Mouse (Mus musculus) intestine, postnatal 0 days (tissue): ENCODE measurements around the gene Cd82. TPM values are rescaled to one million over a fixed set of nuclear protein-coding genes. Genes with fewer than 3 reads are reported as not detected.

Experiments
- ATAC-seq: fragments of 200-750 bp; cut with Nextera tagmentation; 2 replicates; pipeline ENCODE4 v1.8.0; 2017; ENCODE audit warnings: mild to moderate bottlenecking, moderate TSS enrichment, moderate library complexity
- H3K27ac ChIP-seq: fragments of 300-500 bp; sonication (generic); 2 replicates; pipeline ENCODE4 v1.5.1; 2014; ENCODE audit warnings: mild to moderate bottlenecking, low read depth, low read length, moderate library complexity
- H3K27me3 ChIP-seq: fragments of 300-500 bp; sonication (generic); replicated peaks from 2 replicates; pipeline ENCODE4 v1.6.1; 2014; ENCODE audit warnings: low read length, mixed read lengths; ENCODE audit not compliant: control insufficient read depth, insufficient read depth
- H3K36me3 ChIP-seq: fragments of 300-500 bp; sonication (generic); 2 replicates; pipeline ENCODE4 v1.6.1; 2014; ENCODE audit warnings: mild to moderate bottlenecking, moderate library complexity; ENCODE audit not compliant: control insufficient read depth, insufficient read depth
- H3K4me1 ChIP-seq: fragments of 300-500 bp; sonication (generic); replicated peaks from 2 replicates; pipeline ENCODE4 v1.6.1; 2014; ENCODE audit warnings: antibody characterized with exemption, low read length, mixed read lengths; ENCODE audit not compliant: control insufficient read depth, insufficient read depth
- H3K4me2 ChIP-seq: fragments of 300-500 bp; sonication (generic); replicated peaks from 2 replicates; pipeline ENCODE4 v1.6.1; 2014; ENCODE audit warnings: low read depth, mild to moderate bottlenecking, moderate library complexity
- H3K4me3 ChIP-seq: fragments of 300-500 bp; sonication (generic); 2 replicates; pipeline ENCODE4 v1.5.1; 2014; ENCODE audit warnings: low read depth, low read length
- H3K9ac ChIP-seq: fragments of 300-500 bp; sonication (generic); 2 replicates; pipeline ENCODE4 v1.6.1; 2014; ENCODE audit warnings: mild to moderate bottlenecking, low read depth, low read length
- H3K9me3 ChIP-seq: fragments of 300-500 bp; sonication (generic); 2 replicates; pipeline ENCODE4 v1.6.1; 2016; ENCODE audit warnings: mixed run types; ENCODE audit not compliant: control insufficient read depth
- CTCF ChIP-seq: sonication (generic); IDR thresholded peaks from 2 replicates; pipeline ENCODE4 v1.5.1; 2016; ENCODE audit warnings: low read depth, mild to moderate bottlenecking, control low read depth, antibody characterized with exemption, moderate library complexity
- WGBS: fragments of 180-500 bp; shearing (Covaris S2); extraction: QIAGEN DNeasy Blood & Tissue Kit; methylation state at CpG from one replicate; pipeline ENCODE4 v1.1.7; 2014; 5-methylcytosine and 5-hydroxymethylcytosine counted together
- polyA plus RNA-seq: library from polyadenylated mRNA; unstranded; fragments of >200 nt; fragmentation: Nextera tagmentation; extraction: Ambion mirVana; gene quantifications from 2 replicates; pipeline ENCODE4 v1.2.1, GENCODE M21; 2015

Gene Cd82
- polyA plus RNA-seq, 1 experiment from 2014 or later, result 184 TPM

DNA sequence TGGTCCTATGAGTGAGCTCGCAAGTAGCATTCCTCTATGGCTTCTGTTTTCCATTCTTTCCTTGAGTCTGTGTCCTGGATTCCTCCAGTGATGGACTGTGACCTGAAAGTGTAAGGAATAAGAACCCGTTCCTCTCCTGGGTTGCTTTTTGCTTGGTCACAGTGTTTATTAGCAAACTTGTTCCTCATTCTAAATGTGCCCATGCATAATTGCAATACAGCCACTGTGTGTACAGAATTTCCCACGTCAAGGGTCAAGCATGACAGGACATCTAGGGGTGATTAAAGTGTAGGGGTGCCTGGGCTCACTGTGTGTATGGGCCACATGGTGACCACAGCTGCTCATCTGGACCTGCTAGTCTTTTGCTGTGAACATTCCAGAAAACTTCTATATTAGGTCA, 28.0 kb downstream of the Cd82 start:
- no peak for ATAC-seq
- Histone ChIP-seq H3K27me3 (no peaks in the 10 kb centered on the region), H3K9ac (no peak overlapping the region), H3K9me3 (no peaks in the 10 kb centered on the region), H3K4me2 (no peak overlapping the region), H3K4me1 (peaks cover 18% of the 10 kb centered on the region), H3K36me3 (peaks cover 16% of the 10 kb centered on the region; the same call in 1 of the 2 replicates), H3K4me3 (no peak overlapping the region), H3K27ac (peak overlapping the region; percentile 41)
- WGBS, result 85% methylated on average over 3 of the region's 3 CpGs
- TF ChIP-seq CTCF, result no peak

DNA sequence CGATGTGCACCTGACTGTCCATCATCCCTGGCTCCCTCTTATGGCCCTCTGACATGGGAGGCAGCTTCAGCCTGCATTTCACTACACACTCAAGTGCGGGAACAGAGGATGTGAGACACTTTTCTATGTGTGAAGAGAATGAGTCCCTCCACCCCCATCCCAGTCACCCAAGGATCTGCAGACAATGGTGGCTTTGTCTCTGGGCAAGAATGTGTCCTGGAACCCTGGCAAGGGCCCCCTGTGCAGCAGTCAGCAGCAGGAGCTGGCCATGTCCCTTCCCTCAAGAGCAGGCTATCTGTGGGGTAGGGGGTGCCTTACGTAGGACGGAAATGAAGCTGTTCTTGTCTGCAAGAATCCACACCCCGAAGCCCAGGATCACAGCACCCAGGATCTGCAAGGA, 29.4 kb downstream of the Cd82 start:
- peaks cover 29% of the 10 kb centered on the region for H3K36me3 ChIP-seq
- no peak for TF ChIP-seq CTCF
- no peaks in the 10 kb centered on the region for H3K9me3 ChIP-seq
- H3K4me3 ChIP-seq, result no peak overlapping the region
- H3K9ac ChIP-seq, result no peak overlapping the region
- WGBS, result 76% methylated on average over 5 of the region's 5 CpGs
- no peaks in the 10 kb centered on the region for H3K27me3 ChIP-seq
- H3K27ac ChIP-seq, result peak overlapping the region; percentile 92
- H3K4me1 ChIP-seq, result peaks cover 17% of the 10 kb centered on the region
- no peak overlapping the region for H3K4me2 ChIP-seq
- ATAC-seq, result no peak

DNA sequence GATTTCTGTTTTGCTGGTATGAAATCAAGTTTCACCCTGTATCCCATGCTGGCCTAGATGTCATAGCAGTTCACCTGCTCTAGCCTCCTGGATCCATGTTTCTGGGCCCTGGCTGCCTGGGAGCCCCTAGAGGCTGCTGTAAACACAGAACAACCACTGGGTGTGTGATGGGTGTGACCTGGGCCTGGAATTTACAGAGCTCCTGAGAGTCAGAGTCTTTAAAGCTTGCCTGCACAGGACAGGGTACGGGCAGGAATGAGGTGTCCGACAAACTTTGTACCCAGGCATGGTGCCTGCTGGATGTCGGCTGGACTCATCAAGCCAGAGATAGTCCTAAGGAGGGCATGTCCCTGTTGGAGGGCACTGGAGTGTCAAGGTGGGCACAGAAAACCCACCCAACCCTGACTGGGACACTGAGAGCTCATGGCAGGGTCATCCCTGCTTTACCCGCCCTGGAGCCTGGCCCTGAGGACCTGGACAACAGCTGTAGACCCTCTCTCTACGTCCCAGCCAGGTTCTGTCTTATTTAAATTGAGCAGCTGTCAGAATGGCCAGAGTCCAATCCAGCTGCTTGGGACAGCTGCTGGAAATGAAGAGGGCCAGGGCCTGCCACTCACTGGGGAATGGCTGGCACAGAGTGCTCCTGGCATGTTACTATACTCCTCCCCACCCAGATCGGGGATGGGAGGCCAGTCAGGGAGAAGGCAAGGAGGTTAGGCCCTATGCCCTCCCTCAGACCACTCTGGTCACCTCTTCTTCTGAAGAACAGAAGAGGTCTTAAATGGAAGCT, 30.1 kb downstream of the Cd82 start:
- no peaks in the 10 kb centered on the region for H3K27me3 ChIP-seq
- ATAC-seq, result peak; percentile 74
- H3K9ac ChIP-seq, result no peak overlapping the region
- H3K4me3 ChIP-seq, result no peak overlapping the region
- H3K27ac ChIP-seq, result peak overlapping the region; percentile 92
- WGBS, result 43% methylated on average over 6 of the region's 6 CpGs
- H3K4me2 ChIP-seq, result peak overlapping the region; percentile 27; the same call in 1 of the 2 replicates
- peaks cover 37% of the 10 kb centered on the region for H3K36me3 ChIP-seq
- H3K4me1 ChIP-seq, result peaks cover 17% of the 10 kb centered on the region
- no peaks in the 10 kb centered on the region for H3K9me3 ChIP-seq
- peak; percentile 52 for TF ChIP-seq CTCF

DNA sequence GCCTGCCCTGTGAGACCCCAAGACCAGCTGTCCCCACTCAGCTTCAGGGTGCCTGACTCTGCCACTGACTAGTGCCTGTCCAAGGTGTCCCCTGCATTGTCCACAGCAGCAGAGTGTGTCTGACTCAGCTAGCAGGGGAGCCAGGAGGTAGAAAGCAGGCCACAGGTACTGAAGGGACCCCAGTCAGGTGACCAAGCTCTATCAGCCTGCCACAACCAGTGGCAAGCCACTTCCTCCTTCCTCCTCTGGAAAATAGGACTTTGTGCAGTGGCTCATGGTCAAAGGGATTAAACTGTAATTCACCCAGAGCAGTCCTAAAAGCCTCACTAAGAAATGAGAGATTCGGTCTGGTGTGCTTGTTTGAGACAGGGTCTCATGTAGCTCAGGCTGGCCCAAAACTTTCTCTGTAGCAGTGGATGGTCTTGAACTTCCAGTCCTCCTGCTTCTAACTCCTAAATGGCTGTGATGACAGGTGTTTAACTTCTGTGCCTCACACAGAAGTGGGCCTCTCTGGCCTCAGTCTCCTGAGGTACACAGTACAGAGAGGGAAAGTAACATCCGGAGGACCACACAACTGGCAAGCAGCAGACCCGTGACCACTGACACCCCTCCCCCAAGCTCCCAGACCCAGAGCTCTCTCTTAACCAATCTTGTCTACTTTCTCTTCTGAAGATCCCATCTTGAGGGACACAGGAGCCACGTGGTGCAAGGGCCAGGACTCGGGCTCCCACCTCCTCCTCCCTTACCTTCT, 31.2 kb downstream of the Cd82 start:
- no peak overlapping the region for H3K9ac ChIP-seq
- no peak overlapping the region for H3K4me3 ChIP-seq
- no peaks in the 10 kb centered on the region for H3K27me3 ChIP-seq
- ATAC-seq, result peak; percentile 85
- H3K27ac ChIP-seq, result peak overlapping the region; percentile 92
- no peak overlapping the region for H3K4me2 ChIP-seq
- WGBS, result 23% methylated on average over 5 of the region's 5 CpGs
- no peaks in the 10 kb centered on the region for H3K9me3 ChIP-seq
- TF ChIP-seq CTCF, result no peak
- peaks cover 17% of the 10 kb centered on the region for H3K4me1 ChIP-seq
- peaks cover 34% of the 10 kb centered on the region for H3K36me3 ChIP-seq

DNA sequence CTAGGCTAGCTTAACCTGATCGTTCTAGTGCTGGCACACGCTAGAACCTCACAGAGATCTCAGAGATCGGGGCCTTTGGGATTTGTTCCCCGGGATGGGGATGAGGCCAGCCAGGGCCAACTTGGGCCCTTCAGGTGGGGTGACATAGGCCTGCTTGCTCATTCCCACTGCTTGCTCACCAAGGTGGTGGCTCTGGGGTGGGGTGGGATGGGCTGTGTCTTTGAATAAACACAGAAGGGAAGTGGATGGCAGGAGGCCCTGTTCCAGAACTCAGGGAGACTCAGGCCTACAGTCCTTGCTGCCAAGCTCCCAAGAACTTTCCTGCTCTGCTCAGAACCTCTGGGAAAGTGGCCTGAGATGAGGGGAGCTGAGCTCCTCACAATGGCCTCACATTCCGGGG, 31.9 kb downstream of the Cd82 start:
- Histone ChIP-seq H3K9me3 (no peaks in the 10 kb centered on the region), H3K36me3 (peaks cover 38% of the 10 kb centered on the region), H3K27me3 (no peaks in the 10 kb centered on the region), H3K4me3 (no peak overlapping the region), H3K4me1 (peaks cover 17% of the 10 kb centered on the region), H3K27ac (peak overlapping the region; percentile 92), H3K4me2 (no peak overlapping the region), H3K9ac (0 out of 2 replicates have a peak overlapping the region, but pooled peaks have one; percentile 3)
- TF ChIP-seq CTCF, result no peak
- 67% methylated on average over 5 of the region's 5 CpGs for WGBS
- no peak; the same call in 1 of the 2 replicates for ATAC-seq

DNA sequence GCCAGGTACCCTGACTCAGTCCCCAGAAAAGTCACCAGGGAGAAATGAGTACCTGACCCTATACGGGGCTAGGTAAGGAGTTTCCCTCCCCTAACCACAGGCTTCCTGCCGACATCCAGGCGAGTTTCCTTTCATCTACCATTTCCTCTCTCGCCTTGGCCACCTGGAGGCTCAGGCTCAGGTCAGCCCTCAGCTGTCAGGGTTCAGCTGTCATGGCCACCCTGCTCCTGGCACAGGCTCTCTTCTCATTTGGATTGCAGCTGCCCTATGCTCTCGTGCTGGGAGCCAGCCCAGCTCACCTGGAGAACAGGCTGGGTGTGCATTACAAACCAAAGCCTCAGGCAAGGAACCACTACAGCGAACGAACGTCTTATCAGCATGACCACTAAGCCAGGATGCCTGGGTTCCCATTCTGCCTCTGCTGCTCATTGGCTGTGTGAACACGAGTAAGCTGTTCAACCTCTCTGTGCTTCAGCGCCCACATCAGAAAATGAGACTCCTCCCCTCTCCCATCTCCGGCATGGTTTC, 34.9 kb downstream of the Cd82 start:
- no peak for ATAC-seq
- TF ChIP-seq CTCF, result no peak
- H3K4me2 ChIP-seq, result no peak overlapping the region
- peaks cover 14% of the 10 kb centered on the region for H3K4me1 ChIP-seq
- no peak overlapping the region for H3K27ac ChIP-seq
- peaks cover 38% of the 10 kb centered on the region for H3K36me3 ChIP-seq
- WGBS, result 75% methylated on average over 11 of the region's 11 CpGs
- no peak overlapping the region for H3K9ac ChIP-seq
- H3K4me3 ChIP-seq, result no peak overlapping the region
- H3K9me3 ChIP-seq, result no peaks in the 10 kb centered on the region
- no peaks in the 10 kb centered on the region for H3K27me3 ChIP-seq
